Mouse (Mus musculus) adipose tissue, adult 10 weeks (tissue): Measurements from ENCODE around the gene Olfr968. TPM values are rescaled to one million over a fixed set of nuclear protein-coding genes. Genes with fewer than 3 reads are reported as not detected.

Experiments
- polyA plus RNA-seq: library from polyadenylated mRNA; stranded (reverse); fragments of 350-450 nt; fragmentation: Illumina TruSeq; extraction: RNeasy Lipid Tissue Mini Kit (QIAGEN cat#74804); gene quantifications from one replicate; pipeline ENCODE4 v1.2.3, GENCODE M21; 2014; ENCODE audit warnings: low read depth, low replicate concordance

Gene Olfr968
- not detected for polyA plus RNA-seq

DNA sequence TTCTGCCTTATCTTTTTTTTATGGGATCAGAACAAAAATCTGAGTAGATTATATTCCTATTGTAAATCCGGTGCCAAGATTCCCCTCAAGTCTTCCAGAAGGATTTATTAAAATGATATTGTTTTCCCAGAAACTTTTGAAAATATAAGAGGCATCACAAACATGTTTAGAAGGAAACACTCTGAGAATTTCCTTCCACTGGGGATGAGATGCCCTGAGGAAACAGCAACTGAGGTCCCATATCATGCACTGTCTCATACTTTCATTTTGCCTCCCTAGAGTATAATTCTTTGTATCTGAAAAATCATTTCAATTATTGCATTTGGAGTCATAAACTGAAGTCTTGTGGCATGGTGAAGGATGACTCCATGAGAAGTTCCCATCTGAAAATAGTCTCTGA, at the start of gene Olfr968:
TSS of gene Olfr968 (minus strand) at position 101 of the 400 bp plus-strand sequence.

DNA sequence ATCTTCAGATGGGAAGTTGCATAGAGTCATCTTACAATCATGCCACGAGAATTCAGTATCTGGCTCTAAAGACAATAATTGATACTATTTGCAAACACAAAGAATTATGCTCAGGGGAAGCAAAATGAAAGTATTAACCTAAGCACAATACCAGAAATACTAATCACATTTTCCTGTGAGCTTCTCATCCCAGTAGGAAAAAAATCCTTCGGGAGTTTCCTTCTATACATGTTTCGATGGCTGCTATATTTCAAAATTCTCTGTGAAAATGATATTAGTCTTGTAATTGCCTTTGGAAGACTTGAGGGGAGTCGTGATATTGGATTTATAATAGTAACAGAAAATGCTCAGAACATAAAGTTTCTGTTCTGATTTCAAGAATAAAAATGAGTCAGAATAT, 25.5 kb upstream of the Olfr968 start, which contains the start of gene Olfr970:
TSS of gene Olfr970 (plus strand) at position 301 of the 400 bp plus-strand sequence.

DNA sequence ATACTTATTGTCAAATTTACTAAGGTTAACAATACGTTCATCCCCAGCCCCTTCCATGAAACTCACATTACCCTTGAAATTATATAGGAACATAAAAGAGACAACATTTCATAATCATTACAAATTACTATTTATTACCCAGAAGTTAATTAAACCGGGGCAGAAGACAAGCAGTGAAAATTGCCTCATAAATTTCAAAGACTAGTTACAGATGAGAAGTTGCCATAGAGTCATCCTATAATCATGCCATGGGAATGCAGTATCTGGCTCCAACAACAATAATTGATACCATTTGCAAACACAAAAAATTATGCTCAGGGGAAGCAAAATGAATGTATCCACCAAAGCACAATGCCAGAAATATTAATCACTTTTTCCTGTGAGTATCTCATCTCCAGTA, 7.5 kb upstream of the Olfr968 start, which contains the start of gene Olfr969:
TSS of gene Olfr969 (plus strand) at position 388 of the 400 bp plus-strand sequence.

DNA sequence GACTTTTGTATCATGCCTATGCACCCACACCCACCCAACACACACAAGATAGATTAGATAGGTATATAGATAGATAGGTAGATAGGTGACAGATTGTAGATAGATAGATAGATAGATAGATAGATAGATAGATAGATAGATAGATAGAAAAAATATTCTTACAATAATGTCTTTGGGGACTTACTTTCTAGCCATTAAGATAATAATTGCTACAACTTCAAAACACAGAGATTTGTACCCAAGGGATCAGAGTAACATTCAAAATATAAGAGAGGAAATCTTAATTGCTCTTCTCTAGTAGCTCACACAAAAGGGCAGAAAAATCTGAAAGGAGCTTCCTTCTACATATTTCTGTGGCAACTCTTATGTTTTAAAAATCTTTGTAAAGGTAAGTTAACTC, 37.1 kb downstream of the Olfr968 start, which contains the start of gene Olfr967:
TSS of gene Olfr967 (plus strand) at position 301 of the 400 bp plus-strand sequence.

DNA sequence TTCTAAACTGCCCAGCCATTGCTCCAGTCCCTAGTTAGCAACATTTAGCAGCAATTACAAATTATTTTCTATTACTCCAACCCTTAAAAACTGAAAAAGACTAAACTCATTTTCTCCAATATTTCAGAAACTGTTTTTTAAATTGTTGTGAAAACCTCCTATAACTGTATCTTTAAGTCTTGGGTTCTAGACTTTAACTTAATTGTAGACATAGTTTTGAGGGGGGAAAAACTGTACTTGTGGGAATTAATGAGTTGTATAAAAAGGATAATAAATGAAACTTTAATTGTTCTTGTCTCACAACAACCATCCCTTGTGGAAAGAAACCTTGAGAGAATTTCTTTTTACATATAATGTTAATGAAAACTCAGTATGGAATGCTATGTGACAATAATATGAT, 52.4 kb downstream of the Olfr968 start, which contains the start of gene Olfr150:
TSS of gene Olfr150 (plus strand) at position 301 of the 400 bp plus-strand sequence.

Other genes starting within 250 kb of the Olfr968 start
- gene Olfr958, start 229.2 kb downstream of the Olfr968 start, polyA plus RNA-seq = not detected
- not detected for gene Olfr959, start 207.7 kb downstream of the Olfr968 start, polyA plus RNA-seq
- gene AW551984, start 178.8 kb downstream of the Olfr968 start, polyA plus RNA-seq = 0.19 TPM
- not detected for gene Olfr148, start 172.6 kb downstream of the Olfr968 start, polyA plus RNA-seq
- not detected for gene Olfr960, start 161.9 kb downstream of the Olfr968 start, polyA plus RNA-seq
- gene Olfr961, start 138.2 kb downstream of the Olfr968 start, polyA plus RNA-seq = not detected
- not detected for gene Olfr963, start 116.0 kb downstream of the Olfr968 start, polyA plus RNA-seq
- not detected for gene Olfr149, start 76.1 kb downstream of the Olfr968 start, polyA plus RNA-seq
- gene Olfr965, start 71.9 kb downstream of the Olfr968 start, polyA plus RNA-seq = not detected
- not detected for gene Olfr150, start 52.3 kb downstream of the Olfr968 start, polyA plus RNA-seq
- not detected for gene Olfr967, start 37.0 kb downstream of the Olfr968 start, polyA plus RNA-seq
- not detected for gene Olfr969, start 7.7 kb upstream of the Olfr968 start, polyA plus RNA-seq
- gene Olfr970, start 25.6 kb upstream of the Olfr968 start, polyA plus RNA-seq = not detected
- not detected for gene Olfr971, start 53.6 kb upstream of the Olfr968 start, polyA plus RNA-seq
- gene Olfr972, start 83.2 kb upstream of the Olfr968 start, polyA plus RNA-seq = not detected
- not detected for gene Olfr229, start 124.1 kb upstream of the Olfr968 start, polyA plus RNA-seq
- not detected for gene Olfr974, start 154.2 kb upstream of the Olfr968 start, polyA plus RNA-seq
- gene Olfr975, start 168.8 kb upstream of the Olfr968 start, polyA plus RNA-seq = not detected
- not detected for gene Olfr976, start 177.9 kb upstream of the Olfr968 start, polyA plus RNA-seq
- gene Olfr978, start 208.9 kb upstream of the Olfr968 start, polyA plus RNA-seq = not detected
- not detected for gene Olfr979, start 220.2 kb upstream of the Olfr968 start, polyA plus RNA-seq
- gene Olfr980, start 226.3 kb upstream of the Olfr968 start, polyA plus RNA-seq = not detected
- not detected for gene Olfr981, start 238.2 kb upstream of the Olfr968 start, polyA plus RNA-seq